Mouse (Mus musculus): ENCODE data around the gene Zfp281. TPM values are rescaled to one million over a fixed set of nuclear protein-coding genes. Genes with fewer than 3 reads are reported as not detected.

The Zfp281 gene
- total RNA-seq, 2 experiments from 2014 or later, result 34.5 to 34.9 TPM

DNA sequence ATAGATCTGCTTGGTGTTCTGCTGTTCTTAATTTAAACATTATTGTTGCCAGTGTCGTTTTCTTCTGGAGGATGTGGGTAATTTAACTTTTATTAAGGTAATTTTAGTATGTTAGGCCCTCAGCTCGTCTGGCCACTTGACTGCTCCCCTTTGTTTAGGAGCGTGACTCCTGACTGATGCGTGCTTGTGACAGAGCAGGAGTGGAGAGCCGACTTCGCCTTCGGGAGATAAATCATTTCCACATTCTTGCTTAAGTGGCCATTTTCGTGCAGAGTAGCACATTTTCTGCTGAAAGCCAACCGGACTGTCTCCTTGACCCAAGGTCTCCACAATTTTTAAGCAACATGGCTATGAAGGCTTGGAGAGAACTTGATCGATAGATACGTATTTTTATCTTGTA is 29.7 kb downstream of the Zfp281 start:
- no peak for DNase-seq (ENCODE audit: low spot score in 2 of 2)

DNA sequence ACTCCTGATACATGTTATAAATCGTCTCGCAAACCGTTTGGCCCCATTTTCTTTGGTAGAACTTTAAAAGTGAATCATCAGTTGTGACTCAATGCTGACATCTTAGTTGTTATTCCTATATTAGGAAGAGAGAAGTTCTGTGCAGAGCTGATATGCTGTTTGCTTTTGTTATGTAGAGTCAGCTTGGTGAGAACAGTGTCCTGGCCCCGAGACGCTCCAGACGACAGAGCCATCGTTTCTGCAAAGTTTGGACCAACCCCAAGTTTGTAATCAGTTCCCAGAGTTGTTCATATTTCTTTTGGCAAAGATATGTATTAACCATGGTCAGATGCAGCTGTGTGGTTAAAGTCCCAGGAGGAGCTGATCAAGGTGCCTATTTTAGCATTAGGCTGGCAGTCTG is 31.9 kb downstream of the Zfp281 start:
- DNase-seq (ENCODE audit: low spot score in 2 of 2), result no peak

DNA sequence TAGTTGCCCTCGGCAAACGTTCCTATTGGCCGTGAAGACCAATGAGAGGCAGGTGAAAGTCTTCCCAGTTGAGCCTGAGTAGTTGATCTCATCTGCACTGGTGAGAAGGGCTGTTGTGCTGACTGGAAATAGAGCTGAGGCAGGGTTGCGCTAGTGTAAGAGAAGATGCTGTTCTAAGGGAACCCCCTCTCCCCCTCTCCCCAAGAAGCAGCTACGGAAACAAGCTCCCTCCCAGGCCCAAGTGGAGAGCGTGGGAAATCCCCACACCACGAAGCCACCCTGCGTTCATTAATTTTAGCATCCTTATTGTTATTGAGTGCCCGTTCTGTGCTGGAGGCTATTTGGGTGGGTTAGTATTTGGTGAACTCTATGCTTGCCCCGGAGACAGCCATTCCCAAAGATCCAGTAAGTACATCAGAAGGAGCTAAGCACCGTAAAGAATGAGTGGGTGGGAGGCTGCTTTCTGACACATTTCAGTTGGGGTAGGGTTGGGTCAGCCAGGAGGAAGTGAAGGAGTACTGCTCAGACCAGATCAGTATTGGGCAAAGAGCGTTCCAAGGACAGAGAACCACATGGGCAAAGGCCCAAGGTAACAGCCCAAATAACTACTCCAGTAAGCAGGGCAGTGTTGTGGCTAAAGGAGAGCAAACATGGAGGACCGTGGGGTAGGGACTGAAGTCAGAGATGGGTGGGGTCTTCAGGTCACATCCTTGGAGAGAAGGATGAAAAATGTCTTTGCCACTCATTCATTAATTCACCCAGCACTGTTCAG is 33.9 kb downstream of the Zfp281 start:
- DNase-seq (ENCODE audit: low spot score in 2 of 2), result no peak

DNA sequence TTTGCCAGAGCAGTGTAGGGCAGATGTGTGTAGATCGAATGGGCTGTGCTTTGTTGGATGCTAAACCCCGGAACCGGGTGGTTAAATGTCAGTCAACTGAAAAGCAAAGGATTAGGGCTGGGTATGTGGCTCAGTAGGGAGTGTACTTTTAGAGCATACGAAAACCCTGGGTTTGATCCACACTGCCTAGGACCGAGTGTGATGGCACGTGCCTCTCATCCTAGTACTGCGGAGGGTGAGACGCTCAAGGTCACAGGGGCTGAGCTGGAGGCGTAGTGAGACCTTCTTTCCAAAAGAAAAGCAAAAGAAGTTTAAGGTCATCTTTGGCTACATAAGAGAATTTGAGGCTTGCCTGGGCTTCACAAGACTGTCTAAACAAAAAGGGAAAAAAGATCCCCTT is 34.6 kb downstream of the Zfp281 start:
- no peak for DNase-seq (ENCODE audit: low spot score in 2 of 2)

DNA sequence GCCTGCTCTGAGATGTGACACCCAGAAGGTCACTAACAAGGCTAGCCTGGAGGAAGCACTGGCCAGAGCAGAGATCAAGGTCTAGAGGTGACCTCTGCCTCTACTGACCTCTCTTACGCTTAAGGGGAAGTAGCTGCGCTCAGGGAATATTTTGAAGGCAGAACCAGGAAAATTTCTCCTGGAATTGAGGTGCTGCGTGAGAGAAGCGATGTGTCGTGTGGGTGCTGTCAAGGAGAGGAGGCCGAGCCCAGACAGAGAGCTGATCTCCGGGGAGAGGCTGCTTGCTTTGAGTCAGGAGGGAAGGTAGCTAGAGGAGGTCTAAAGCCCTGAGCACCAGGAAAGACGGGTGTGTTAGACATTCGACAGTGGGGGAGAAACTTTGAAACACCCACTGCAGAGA is 35.2 kb downstream of the Zfp281 start:
- no peak for DNase-seq (ENCODE audit: low spot score in 2 of 2)

DNA sequence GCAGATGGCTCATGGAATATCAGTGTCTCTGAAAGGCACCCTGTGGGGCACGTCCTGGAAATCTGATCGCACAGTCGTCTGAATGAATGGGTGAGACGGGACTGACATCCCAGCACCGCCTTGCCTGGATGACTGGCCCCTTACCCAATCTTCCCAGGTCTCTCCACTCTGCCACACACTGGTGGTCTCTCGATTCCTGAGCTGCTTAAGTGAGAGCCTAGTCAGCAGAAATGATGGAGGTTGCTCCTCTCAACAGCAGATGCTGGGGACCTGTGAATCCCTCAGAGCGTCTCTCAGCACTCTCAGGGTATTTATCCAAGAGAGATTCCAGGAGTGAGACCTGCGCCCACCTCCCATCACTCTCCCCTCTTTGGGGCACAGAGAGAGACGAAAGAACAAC is 36.8 kb downstream of the Zfp281 start:
- no peak for DNase-seq (ENCODE audit: low spot score in 2 of 2)

DNA sequence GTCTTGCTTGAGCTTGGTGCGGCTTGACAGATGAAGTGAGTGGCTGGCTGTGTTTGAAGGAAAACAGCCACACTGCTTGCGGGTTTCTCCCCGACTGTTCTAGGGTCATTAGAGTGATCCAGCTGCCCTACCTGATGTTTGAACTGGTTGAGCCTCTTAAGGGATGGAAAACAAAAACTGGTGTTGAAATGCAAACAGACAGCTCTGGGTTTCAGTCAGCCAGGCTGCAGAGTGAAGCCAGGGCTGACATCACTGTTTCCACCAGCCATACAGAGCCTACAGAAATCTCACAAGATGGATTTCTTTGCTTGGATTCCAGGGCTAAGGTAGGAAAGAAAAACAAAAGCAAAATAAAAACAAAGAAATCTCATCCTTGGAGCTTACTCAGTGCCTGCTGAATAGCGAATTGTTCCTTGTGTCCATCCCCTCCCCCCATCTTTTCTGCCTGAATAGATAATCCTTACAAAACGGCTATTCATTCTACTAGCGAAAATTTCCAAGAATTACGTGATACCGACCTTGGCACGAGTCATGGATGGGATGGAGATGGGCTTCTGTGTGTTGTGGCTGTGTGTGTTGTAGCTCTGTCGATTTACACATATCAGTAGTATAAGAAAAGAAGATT is 37.4 kb downstream of the Zfp281 start:
- no peak for DNase-seq (ENCODE audit: low spot score in 2 of 2)

DNA sequence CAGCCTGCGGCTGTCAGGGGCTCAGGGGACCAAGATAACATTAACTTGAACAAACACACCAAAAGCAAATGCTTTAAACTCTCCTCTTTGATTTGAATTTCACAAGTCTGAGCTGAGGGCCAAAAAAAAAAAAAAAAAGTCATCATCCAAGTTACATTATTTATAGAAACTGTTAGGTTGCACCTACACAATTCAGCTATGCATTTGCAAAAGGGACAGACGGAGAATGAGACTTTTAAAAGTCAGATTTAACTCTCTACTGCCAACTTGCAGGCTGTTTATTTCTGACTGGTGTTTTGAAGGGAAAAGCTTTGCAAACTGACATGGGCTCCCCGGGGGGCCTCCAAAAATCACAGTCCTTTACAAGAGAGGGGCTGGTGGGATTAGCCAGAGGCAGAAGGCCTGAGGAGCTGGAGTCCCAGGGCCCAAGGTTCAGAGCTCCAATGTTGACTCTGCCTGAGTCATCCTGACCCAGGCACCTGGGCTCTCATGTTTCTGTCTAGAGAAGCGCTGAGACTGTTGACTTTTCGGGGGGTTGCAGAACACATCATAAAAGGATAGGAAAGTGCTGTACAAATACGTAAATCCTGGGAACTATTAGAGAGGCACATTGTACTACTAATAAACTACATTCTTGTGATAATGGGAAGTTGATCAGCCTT is 40.4 kb downstream of the Zfp281 start:
- DNase-seq (ENCODE audit: low spot score in 2 of 2), result no peak

DNA sequence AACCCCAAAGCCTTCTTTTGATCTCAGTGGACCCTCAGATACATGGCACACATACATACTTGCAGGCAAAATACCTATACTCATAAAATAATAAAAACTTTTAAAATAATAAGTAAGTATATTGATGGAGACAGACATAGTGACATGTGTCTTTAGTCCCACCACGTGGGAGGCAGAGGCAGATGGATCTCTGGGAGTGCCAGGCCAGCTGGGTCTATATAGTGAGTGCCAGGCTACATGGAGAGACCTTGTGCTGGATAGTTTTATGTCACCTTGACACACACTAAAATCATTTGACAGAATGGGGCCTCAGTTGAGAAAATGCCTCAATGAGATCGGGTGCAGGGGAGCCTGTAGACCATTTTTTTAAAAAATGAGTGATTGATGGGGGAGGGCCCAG is 41.8 kb downstream of the Zfp281 start:
- no peak for DNase-seq (ENCODE audit: low spot score in 2 of 2)

DNA sequence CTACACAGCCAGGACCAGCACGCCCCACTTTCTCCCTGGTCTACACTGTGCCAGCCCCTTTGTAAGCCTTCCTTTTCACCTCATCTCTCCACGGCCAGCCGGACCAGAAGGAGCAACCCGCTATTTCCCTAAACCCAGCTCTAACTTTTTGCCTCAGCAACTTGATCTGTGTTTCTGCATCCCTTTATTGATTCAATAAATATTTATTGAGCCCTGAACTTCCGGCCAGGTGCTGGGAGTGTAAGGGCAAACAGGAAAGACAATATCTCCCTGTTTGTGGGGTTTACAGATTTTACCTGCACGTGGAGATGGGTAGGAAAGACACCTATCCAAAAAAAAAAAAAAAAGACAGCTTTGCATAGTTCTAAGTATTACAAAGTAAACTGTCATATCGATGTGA is 45.2 kb downstream of the Zfp281 start:
- DNase-seq (ENCODE audit: low spot score in 2 of 2), result no peak

DNA sequence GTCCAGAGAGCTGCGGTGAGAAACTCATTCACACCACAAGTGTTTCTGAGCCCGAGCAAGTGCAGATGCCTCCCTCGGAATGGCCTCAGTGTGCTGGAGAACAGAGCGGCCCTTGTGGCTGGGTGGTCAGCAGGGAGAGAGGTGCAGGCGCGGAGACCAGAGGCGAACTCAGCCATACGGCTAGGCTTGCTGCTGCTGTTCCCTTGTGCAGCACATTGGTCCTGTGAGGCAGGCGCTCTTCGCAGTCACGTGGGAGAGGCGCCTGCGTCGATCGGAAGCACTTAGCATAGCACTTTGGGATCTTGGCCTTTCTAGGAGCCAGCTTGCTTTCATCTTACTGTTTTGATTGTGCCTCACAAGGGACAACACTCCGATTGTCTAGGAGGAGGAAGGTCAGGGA is 45.7 kb downstream of the Zfp281 start:
- DNase-seq (ENCODE audit: low spot score in 2 of 2), result no peak

DNA sequence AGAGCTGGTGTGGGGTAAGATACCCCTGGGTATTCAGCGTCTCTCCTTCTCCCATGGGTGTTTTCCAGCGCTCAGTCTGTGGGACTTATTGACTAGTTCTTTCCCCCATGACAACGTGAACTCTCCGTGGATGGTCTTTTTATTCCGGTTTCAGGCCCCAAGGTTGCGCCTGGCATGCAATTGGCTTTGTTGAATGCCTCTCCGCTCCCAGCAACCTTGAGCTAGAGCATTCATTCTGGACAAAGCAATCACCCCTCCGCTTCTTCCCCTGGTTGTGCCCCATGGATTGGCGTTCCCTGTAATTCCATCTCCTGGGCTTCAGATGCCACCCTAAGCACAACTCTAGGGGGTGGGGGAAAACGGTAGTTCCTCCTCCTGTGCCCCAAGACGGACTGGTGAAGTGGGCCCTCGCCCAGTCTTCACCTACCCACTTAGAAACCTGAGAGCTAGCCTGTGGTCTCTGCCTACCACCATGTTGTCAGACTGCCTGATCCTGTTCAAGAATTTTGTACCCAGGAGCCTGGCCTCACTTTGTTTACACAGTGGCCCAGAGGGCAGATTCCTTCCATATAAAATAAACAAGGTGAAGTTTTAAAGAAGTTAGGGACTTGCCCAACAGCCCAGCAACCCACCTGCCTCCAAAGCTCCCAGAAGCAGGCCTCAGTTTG is 47.2 kb downstream of the Zfp281 start:
- no peak for DNase-seq (ENCODE audit: low spot score in 2 of 2)

DNA sequence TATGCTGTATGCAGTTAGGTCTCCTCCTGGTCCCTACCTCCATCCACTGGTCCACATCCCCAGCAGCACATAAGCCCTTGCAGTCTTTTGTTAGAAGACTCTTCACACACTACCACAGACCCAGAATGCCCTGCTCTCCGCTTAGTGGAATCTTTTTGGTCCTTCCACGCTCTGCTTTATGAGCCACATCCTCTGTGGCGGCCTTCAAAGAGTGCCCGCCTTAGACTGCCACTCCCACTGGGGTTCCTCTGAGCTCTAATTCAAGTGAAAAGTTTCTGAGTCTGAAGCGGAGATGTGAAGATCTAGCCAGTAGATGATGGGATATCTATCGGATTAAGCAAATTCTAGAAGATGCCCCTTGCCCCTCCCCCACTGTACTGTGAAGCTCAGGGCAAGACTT is 47.9 kb downstream of the Zfp281 start:
- DNase-seq (ENCODE audit: low spot score in 2 of 2), result no peak

DNA sequence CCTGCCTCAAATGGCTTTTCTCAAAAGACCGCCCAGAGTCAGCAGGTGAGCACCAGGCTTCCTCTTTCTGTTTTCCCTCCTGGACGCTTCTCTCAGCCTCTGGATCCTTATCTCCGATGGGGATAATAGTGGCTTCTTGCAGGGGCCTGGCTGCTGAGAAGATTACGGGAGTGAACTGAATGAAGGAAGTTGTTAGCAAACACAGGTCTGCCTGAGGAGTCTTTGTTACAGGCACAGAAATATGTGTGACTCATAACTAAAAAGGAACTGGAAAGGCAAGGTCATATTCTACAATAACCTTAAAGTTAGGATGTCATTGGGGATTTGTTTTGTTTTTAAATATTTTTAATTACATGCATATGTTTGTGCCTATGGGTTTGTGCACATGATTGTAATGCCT is 48.6 kb downstream of the Zfp281 start:
- no peak for DNase-seq (ENCODE audit: low spot score in 2 of 2)

DNA sequence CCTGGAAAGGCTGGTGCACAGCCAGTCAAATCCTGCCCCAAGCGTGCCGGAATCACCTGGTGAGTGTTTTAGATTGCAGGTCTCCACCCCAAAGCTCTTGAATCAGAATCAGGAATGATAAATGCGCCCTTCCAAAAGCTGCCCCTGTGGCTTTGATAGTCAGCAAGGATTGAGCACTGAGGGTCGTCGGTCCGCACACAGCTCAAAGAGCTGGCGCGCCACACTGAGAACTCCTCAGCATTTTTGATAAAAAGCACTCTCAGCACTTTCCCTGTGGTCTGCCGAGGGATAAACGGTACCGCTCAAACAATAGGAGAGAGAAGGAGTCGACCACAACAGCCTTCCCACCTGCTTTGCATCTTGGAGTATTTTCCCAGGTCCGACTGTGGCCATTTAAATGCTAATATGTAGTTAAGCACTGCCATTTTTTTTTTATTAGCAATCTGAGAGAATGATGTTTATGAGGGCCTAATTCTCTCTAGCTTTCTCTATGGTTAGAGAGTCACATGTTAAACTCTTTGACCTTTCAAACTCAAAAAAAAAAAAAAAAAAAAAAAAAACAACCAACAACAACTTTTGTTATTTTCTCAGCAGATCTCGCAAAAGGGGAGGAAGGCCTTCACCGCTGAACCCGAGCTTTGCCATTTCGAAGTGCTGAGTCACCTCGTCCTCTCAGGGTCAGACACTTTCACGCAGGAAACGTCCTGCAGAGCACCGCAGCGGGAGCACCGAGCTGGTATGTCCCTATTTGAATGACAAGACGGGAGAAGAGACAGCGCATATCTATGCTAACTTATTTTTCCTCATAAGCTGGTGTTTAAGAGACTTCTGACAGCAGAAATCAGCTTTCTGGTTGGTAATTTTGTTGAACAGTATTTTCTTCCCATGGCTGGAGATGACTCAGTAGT is 50.1 kb downstream of the Zfp281 start:
- no peak for DNase-seq (ENCODE audit: low spot score in 2 of 2)

DNA sequence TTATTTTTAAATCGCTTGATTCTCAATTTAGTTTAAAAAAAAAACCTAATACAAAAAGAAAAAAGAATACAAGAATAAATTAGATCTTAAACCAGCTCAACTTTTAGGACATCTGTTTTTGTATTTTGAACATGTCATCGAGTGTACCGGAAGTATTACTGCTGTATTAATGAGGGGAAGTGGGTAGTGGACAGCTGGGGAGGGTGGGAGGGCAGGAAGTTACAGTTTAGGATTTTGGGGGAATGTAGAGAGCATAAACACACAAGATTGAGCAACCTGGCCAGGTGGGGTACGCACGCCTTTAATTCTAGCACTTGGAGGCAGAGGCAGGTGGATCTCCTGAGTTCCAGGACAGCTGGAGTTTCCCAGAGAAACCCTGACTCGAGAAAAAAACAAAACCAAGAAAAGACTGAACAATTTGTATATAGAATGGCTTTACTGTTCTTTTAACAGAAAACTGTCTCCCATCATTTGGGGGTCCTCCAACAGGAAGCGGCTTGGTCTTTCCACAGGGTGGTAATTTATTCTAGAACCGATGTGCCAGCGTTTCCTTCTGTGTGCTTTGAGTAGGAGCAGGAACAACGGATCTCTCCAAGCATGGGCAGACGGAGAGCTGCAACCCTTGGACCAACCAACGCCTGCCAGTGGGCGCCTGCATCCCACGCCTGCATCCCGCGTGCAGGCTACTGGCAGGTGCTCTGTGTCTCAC is 51.2 kb downstream of the Zfp281 start:
- DNase-seq (ENCODE audit: low spot score in 2 of 2), result peak; percentile 18 to 53

DNA sequence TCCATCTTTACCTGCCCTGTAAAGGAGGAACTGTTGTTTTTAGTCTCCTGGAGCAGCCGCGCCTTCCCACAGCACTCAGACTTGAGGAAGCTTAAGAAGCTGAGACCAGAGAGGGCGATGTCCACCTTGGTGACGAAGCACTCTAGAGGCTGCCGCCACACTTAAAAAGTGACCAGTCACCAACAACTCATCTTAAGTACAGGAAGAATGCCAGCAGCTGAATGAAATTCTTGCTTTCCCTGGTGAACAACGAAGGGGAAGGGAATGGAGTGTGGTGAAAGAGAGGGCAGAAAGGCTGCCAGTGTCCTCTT is 51.7 kb downstream of the Zfp281 start:
- DNase-seq (ENCODE audit: low spot score in 2 of 2), result no peak

DNA sequence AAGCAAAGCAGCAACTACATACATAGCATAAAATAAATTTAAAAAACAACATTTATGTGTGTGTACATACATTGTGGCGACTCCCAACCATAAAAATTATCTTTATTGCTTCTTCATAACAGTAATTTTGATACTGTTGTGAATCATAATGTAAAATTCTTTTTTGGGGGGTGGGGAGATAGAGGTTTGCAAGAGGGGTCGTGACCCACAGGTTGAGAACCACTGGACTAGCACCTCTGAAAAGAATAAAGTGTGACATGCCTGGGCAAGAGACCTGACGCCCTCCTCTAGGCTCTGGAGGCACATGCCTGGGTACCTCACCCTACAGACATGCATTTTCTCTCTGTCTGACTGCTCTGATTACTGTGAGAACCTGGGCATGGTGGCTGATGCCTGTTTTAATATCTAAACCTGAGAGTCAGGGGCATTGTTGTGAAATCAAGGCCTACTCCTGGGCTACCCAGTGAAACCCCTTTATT is 53.2 kb downstream of the Zfp281 start:
- DNase-seq (ENCODE audit: low spot score in 2 of 2), result no peak

DNA sequence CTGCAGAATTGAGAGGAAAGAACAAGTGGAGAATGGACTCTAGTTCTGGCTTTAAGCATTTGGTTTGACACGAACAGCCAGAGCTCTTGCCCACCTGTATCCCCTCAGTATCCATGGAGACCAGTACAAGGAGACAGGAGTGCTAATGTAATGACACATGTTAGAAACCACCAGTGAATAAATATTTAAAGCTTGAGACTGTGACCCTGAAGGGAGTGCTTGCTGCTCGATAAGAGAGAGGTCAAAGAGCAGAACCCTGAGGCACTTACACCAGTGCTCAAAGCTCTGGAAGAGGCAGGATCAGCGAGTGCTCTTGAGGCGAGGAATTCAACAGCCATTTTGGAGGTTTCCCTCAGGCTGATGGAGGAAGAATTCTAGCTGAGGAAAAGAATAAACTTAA is 54.1 kb downstream of the Zfp281 start:
- no peak for DNase-seq (ENCODE audit: low spot score in 2 of 2)
